Mouse (Mus musculus): ENCODE results near the gene Bcas3. TPM values are rescaled to one million over a fixed set of nuclear protein-coding genes. Genes with fewer than 3 reads are reported as not detected.

Gene Bcas3
- total and polyA plus RNA-seq, 2 experiments from 2014 or later, result 31.6 to 32.3 TPM

- TF ChIP-seq CTCF (IDR thresholded peaks at IDR 0.05; ENCODE audit: low read depth), result no peak
- no peaks in the 10 kb centered on the region for H3K36me3 ChIP-seq (ENCODE audit: insufficient read depth, low read length)
- H3K27me3 ChIP-seq (ENCODE audit: insufficient read depth, low read length), result no peaks in the 10 kb centered on the region
- H3K27ac ChIP-seq, result no peak overlapping the region
- WGBS, result 97% methylated on average over 1 of the region's 1 CpGs
- no peak overlapping the region for H3K4me3 ChIP-seq (ENCODE audit: low read length)
- DNase-seq (ENCODE audit: low spot score) (no peak), ATAC-seq (no peak)
- no peak overlapping the region for H3K9ac ChIP-seq (replicated peaks; ENCODE audit: low read length)
- no peaks in the 10 kb centered on the region for H3K4me1 ChIP-seq (ENCODE audit: insufficient read depth, low read length)
- H3K9me3 ChIP-seq (ENCODE audit: low read length), result no peaks in the 10 kb centered on the region
- no peak overlapping the region for H3K4me2 ChIP-seq (ENCODE audit: low read depth, low read length)
Measured at GRCm38 (mm10) chr11:85707496-85707895, 354.5 kb downstream of the Bcas3 start.

DNA sequence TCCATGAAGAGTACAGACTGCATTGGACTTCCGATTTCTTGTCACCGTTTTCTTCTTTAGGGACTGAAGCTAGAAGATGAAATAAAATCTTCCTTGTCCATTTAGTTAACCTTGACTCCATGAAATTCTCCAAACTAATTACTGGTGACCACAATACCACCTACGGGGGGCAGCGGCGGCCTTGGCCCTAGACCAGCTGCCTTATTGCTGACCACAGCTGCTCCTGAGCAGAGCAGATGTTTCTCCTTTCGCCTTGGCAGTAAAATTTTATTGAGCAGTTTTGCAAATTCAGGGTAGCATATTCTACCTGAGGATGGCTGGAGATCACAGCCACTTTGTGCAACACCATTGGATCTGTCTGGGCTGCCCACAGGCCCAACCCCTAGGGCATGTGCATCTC is 356.2 kb downstream of the Bcas3 start:
- Histone ChIP-seq H3K4me2 (ENCODE audit: low read depth, low read length) (no peak overlapping the region), H3K9ac (replicated peaks; ENCODE audit: low read length) (no peak overlapping the region), H3K36me3 (ENCODE audit: insufficient read depth, low read length) (no peaks in the 10 kb centered on the region), H3K27ac (no peak overlapping the region), H3K9me3 (ENCODE audit: low read length) (no peaks in the 10 kb centered on the region), H3K4me1 (ENCODE audit: insufficient read depth, low read length) (no peaks in the 10 kb centered on the region), H3K27me3 (ENCODE audit: insufficient read depth, low read length) (no peaks in the 10 kb centered on the region), H3K4me3 (ENCODE audit: low read length) (no peak overlapping the region)
- DNase-seq (ENCODE audit: low spot score) (no peak), ATAC-seq (no peak)
- no peak for TF ChIP-seq CTCF (IDR thresholded peaks at IDR 0.05; ENCODE audit: low read depth)
- 82% methylated on average over 6 of the region's 6 CpGs for WGBS

- H3K4me3 ChIP-seq (ENCODE audit: low read length), result no peak overlapping the region
- H3K4me1 ChIP-seq (ENCODE audit: insufficient read depth, low read length), result no peaks in the 10 kb centered on the region
- no peak overlapping the region for H3K4me2 ChIP-seq (ENCODE audit: low read depth, low read length)
- H3K36me3 ChIP-seq (ENCODE audit: insufficient read depth, low read length), result no peaks in the 10 kb centered on the region
- H3K9ac ChIP-seq (replicated peaks; ENCODE audit: low read length), result no peak overlapping the region
- ATAC-seq (no peak), DNase-seq (ENCODE audit: low spot score) (no peak)
- no peak overlapping the region for H3K27ac ChIP-seq
- no peaks in the 10 kb centered on the region for H3K27me3 ChIP-seq (ENCODE audit: insufficient read depth, low read length)
- WGBS, result 86% methylated on average over 7 of the region's 7 CpGs
- no peaks in the 10 kb centered on the region for H3K9me3 ChIP-seq (ENCODE audit: low read length)
- TF ChIP-seq CTCF (IDR thresholded peaks at IDR 0.05; ENCODE audit: low read depth), result no peak
Measured at GRCm38 (mm10) chr11:85710155-85710554, 357.2 kb downstream of the Bcas3 start.

- Histone ChIP-seq H3K9ac (replicated peaks; ENCODE audit: low read length) (no peak overlapping the region), H3K27ac (no peak overlapping the region), H3K4me1 (ENCODE audit: insufficient read depth, low read length) (no peaks in the 10 kb centered on the region), H3K27me3 (ENCODE audit: insufficient read depth, low read length) (no peaks in the 10 kb centered on the region), H3K4me2 (ENCODE audit: low read depth, low read length) (no peak overlapping the region), H3K9me3 (ENCODE audit: low read length) (no peaks in the 10 kb centered on the region), H3K36me3 (ENCODE audit: insufficient read depth, low read length) (no peaks in the 10 kb centered on the region), H3K4me3 (ENCODE audit: low read length) (no peak overlapping the region)
- TF ChIP-seq CTCF (IDR thresholded peaks at IDR 0.05; ENCODE audit: low read depth), result no peak
- DNase-seq (ENCODE audit: low spot score) (no peak), ATAC-seq (no peak)
- WGBS, result 87% methylated on average over 8 of the region's 8 CpGs
Measured at GRCm38 (mm10) chr11:85712026-85712804, 359.2 kb downstream of the Bcas3 start.

DNA sequence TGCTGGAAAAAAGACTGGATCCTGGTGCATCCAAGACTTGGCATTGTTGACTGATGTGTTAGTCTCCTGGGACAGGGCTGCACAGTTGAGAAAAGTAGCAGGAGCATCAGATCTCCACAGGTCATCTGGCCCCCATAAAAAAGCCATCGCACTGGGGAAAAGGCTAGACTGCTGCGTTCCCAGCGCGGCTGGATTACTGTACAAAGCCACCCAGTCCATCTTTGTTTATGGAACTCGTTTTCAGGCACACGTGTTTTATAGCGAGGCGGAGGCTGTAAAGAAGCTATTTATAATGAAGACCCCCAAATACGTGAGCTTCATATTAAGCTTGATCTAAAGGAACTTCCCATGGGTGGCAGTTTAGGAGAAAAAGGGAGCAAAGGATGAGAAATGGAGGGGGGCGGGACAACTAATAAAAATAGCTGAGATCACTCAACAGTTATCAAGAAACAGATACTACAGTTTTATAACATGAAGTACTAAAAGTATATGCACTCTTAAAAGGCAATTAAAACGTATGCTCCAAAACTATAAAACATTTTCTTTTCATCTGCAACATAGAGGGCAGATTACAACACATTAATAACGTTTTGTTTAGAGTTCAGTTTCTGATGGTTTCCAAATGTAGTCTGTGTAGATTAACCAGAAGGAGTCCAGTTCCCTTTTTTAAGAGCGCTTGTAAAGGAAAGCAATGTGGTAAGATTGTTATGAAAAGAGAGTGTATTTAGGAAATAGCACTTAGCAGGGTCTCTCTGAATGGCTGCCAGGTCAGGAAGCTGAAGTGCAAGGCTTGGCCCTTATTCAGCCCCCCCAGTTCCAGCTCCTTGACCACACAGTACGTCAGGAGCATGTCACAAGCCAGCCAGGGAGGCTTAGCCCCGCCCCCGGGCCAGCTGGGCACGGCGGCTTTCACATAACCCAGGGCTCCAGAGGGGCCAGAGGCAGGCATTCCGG is 360.2 kb downstream of the Bcas3 start:
- no peak for ATAC-seq
- Histone ChIP-seq H3K9me3 (ENCODE audit: low read length) (no peaks in the 10 kb centered on the region), H3K27ac (no peak overlapping the region), H3K9ac (replicated peaks; ENCODE audit: low read length) (no peak overlapping the region), H3K36me3 (ENCODE audit: insufficient read depth, low read length) (no peaks in the 10 kb centered on the region), H3K4me3 (ENCODE audit: low read length) (no peak overlapping the region), H3K4me1 (ENCODE audit: insufficient read depth, low read length) (no peaks in the 10 kb centered on the region), H3K27me3 (ENCODE audit: insufficient read depth, low read length) (no peaks in the 10 kb centered on the region), H3K4me2 (ENCODE audit: low read depth, low read length) (0 out of 2 replicates have a peak overlapping the region, but pooled peaks have one; percentile 5)
- 56% methylated on average over 19 of the region's 19 CpGs for WGBS
- TF ChIP-seq CTCF (IDR thresholded peaks at IDR 0.05; ENCODE audit: low read depth), result no peak
- DNase-seq (ENCODE audit: low spot score), result peak; percentile 51

DNA sequence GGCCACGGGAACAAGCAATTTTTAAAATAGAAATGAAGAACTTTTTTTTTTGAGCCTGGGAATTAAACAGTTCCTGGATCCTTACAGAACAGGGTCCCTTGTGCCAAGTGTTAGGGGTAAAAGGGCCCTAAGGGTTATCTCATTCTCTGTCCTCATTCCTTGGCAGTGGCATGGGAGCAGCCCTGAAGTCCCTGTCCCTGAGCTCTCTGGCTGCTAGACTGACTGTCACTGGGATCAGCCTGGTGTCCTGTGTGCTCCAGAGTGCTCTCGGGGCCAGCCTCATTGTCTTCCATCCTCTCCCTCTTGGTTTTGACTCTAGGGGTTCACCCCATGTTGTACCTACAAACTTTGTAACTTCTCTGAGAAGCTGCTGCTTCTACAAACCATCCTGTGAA is 360.8 kb downstream of the Bcas3 start:
- 11% methylated on average over 2 of the region's 2 CpGs for WGBS
- DNase-seq (ENCODE audit: low spot score) (no peak), ATAC-seq (no peak)
- Histone ChIP-seq H3K4me3 (ENCODE audit: low read length) (no peak overlapping the region), H3K27me3 (ENCODE audit: insufficient read depth, low read length) (no peaks in the 10 kb centered on the region), H3K27ac (no peak overlapping the region), H3K4me2 (ENCODE audit: low read depth, low read length) (0 out of 2 replicates have a peak overlapping the region, but pooled peaks have one; percentile 5), H3K9ac (replicated peaks; ENCODE audit: low read length) (no peak overlapping the region), H3K36me3 (ENCODE audit: insufficient read depth, low read length) (no peaks in the 10 kb centered on the region), H3K4me1 (ENCODE audit: insufficient read depth, low read length) (no peaks in the 10 kb centered on the region), H3K9me3 (ENCODE audit: low read length) (no peaks in the 10 kb centered on the region)
- no peak for TF ChIP-seq CTCF (IDR thresholded peaks at IDR 0.05; ENCODE audit: low read depth)
